Mouse (Mus musculus): ENCODE measurements around the gene Sumo3. TPM values are rescaled to one million over a fixed set of nuclear protein-coding genes. Genes with fewer than 3 reads are reported as not detected.

Sumo3 gene
- total and polyA plus RNA-seq, 3 experiments, result 151 to 342 TPM; not detected in 1

DNA sequence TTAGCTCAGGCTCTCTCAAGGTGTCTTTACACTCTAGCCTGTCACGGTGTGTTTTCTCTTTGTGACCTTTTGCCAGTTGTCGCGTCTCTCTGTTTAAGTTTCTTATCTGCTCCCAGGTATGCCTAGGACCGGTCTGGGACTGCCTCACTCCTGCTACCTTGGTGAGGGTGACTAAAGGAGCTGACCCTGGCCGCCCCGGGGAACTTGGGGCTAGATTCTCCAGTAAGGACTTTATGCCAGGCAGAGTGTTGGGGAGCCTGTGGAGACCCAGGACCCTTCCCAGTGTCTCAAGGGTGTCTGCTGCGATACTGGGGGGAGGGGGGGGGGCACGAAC is 23.6 kb upstream of the Sumo3 start:
- H3K9me3 ChIP-seq (replicated peaks; ENCODE audit: insufficient read depth, low read length), result no peaks in the 10 kb centered on the region
- H3K9ac ChIP-seq (ENCODE audit: control insufficient read depth, low read depth, low read length, poor library complexity, severe bottlenecking), result peak overlapping the region; percentile 87
- H3K36me3 ChIP-seq (ENCODE audit: control insufficient read depth in 1 of 2, insufficient read depth in 2 of 2, low read length in 2 of 2), result peaks cover 0 to 22% of the 10 kb centered on the region in 2 experiments; a peak in 2 of 4 replicates
- H3K4me3 ChIP-seq (ENCODE audit: control insufficient read depth in 1 of 2, insufficient read depth in 1 of 2, low read depth in 2 of 2, low read length in 2 of 2), result peak overlapping the region; percentile 84 to 91
- H3K27ac ChIP-seq (ENCODE audit: control insufficient read depth, low read depth, low read length), result peak overlapping the region; percentile 76
- TF ChIP-seq GATA1 (IDR thresholded peaks at IDR 0.05; ENCODE audit: low read depth, low read length), result 0 out of 2 replicates have a peak, but pooled peaks have one; percentile 3
- TF ChIP-seq CHD1 (IDR thresholded peaks at IDR 0.05; ENCODE audit: low read depth, low read length), result no peak
- no peaks in the 10 kb centered on the region for H3K27me3 ChIP-seq (ENCODE audit: control insufficient read depth in 1 of 2, insufficient read depth in 2 of 2, low read length in 2 of 2)
- peaks cover 20% of the 10 kb centered on the region for H3K79me2 ChIP-seq (ENCODE audit: control insufficient read depth, insufficient read depth, low read length, poor library complexity)
- H3K4me1 ChIP-seq (ENCODE audit: control insufficient read depth in 1 of 2, insufficient read depth in 2 of 2, low read length in 2 of 2), result peaks cover 9 to 26% of the 10 kb centered on the region in 2 experiments
- no peak for DNase-seq (ENCODE audit: low read depth, low spot score)

DNA sequence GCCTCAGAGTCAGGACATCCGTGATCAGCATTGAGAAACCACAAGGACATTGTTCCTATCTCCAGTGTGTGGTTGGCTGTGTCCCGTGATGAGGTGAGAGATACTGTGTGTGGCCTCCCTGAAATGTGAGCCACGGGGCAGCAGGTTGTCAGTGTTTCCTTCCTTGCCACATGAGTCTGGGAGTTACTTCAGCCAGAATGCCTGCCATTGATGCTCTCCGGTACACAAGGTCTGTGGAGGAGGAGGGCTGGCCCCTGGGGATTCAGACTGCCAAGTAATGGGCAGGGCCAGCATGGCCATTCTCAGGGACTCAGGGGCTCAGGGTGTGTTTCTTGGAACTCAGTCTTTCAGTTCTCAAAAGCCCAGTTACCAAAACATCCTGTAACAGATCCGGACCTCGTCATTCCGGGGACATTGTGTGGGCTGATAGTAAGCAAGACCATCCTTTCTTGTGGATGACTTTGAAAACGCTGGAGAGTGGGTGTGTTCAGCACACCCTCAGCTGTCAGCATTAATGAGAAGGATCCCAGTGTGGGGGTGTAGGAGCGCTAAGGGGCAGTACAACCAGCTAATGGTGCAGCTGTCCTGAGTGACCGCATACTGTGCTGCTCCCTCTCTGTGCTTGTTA is 22.0 kb upstream of the Sumo3 start:
- Histone ChIP-seq H3K9me3 (replicated peaks; ENCODE audit: insufficient read depth, low read length) (no peaks in the 10 kb centered on the region), H3K27ac (ENCODE audit: control insufficient read depth, low read depth, low read length) (peak overlapping the region; percentile 70), H3K27me3 (ENCODE audit: control insufficient read depth in 1 of 2, insufficient read depth in 2 of 2, low read length in 2 of 2) (no peaks in the 10 kb centered on the region), H3K4me3 (ENCODE audit: control insufficient read depth in 1 of 2, insufficient read depth in 1 of 2, low read depth in 2 of 2, low read length in 2 of 2) (peak overlapping the region; percentile 42 to 46), H3K4me1 (ENCODE audit: control insufficient read depth in 1 of 2, insufficient read depth in 2 of 2, low read length in 2 of 2) (peaks cover 14 to 29% of the 10 kb centered on the region in 2 experiments), H3K36me3 (ENCODE audit: control insufficient read depth in 1 of 2, insufficient read depth in 2 of 2, low read length in 2 of 2) (peaks cover 0 to 24% of the 10 kb centered on the region in 2 experiments; a peak in 3 of 4 replicates), H3K79me2 (ENCODE audit: control insufficient read depth, insufficient read depth, low read length, poor library complexity) (peaks cover 20% of the 10 kb centered on the region), H3K9ac (ENCODE audit: control insufficient read depth, low read depth, low read length, poor library complexity, severe bottlenecking) (peak overlapping the region; percentile 53)
- DNase-seq (ENCODE audit: low read depth, low spot score), result peak; percentile 85
- no peak for TF ChIP-seq ZKSCAN1 (IDR thresholded peaks at IDR 0.05; ENCODE audit: low read depth, low read length)
- peak; percentile 83 for TF ChIP-seq ETS1 (IDR thresholded peaks at IDR 0.05; ENCODE audit: low read depth, low read length)
- peak; percentile 18 to 29; a peak in 1 of 4 replicates for TF ChIP-seq POLR2A (IDR thresholded peaks at IDR 0.05; ENCODE audit: control insufficient read depth in 1 of 2, insufficient read depth in 1 of 2, low read depth in 1 of 2, low read length in 2 of 2, poor library complexity in 1 of 2)
- TF ChIP-seq RAD21 (IDR thresholded peaks at IDR 0.05; ENCODE audit: low read depth, low read length), result no peak
- TF ChIP-seq MAFK (IDR thresholded peaks at IDR 0.05; ENCODE audit: borderline replicate concordance, low read depth, low read length), result no peak; the same call in 1 of the 2 replicates
- no peak for TF ChIP-seq CHD1 (IDR thresholded peaks at IDR 0.05; ENCODE audit: low read depth, low read length)
- no peak for TF ChIP-seq CHD2 (IDR thresholded peaks at IDR 0.05; ENCODE audit: low read length)
- peak; percentile 73 for TF ChIP-seq MAX (IDR thresholded peaks at IDR 0.05; ENCODE audit: low read length)
- no peak for TF ChIP-seq MEF2A (IDR thresholded peaks at IDR 0.05; ENCODE audit: extremely low read depth, insufficient replicate concordance, low read depth, low read length, poor library complexity, severe bottlenecking)
- peak; percentile 52 to 80; a peak in 3 of 4 replicates for TF ChIP-seq EP300 (IDR thresholded peaks at IDR 0.05; ENCODE audit: low read depth in 1 of 2, low read length in 2 of 2)
- TF ChIP-seq TBP (IDR thresholded peaks at IDR 0.05; ENCODE audit: low read depth, low read length), result no peak; the same call in 1 of the 2 replicates
- TF ChIP-seq NELFE (IDR thresholded peaks at IDR 0.05; ENCODE audit: low read depth, low read length), result peak; percentile 54; the same call in 1 of the 2 replicates
- peak; percentile 83 for TF ChIP-seq GATA1 (IDR thresholded peaks at IDR 0.05; ENCODE audit: low read depth, low read length)
- no peak for TF ChIP-seq CTCF (IDR thresholded peaks at IDR 0.05 in 2 of 3, conservative IDR thresholded peaks at IDR 0.05 in 1 of 3; ENCODE audit: control insufficient read depth in 1 of 3, insufficient read depth in 1 of 3, low read depth in 2 of 3, low read length in 3 of 3, poor library complexity in 1 of 3, severe bottlenecking in 1 of 3)
- TF ChIP-seq ZC3H11A (IDR thresholded peaks at IDR 0.05; ENCODE audit: low read depth, low read length), result no peak
- TF ChIP-seq BHLHE40 (IDR thresholded peaks at IDR 0.05; ENCODE audit: borderline replicate concordance, low read depth, low read length), result peak; percentile 98
- TF ChIP-seq MAZ (IDR thresholded peaks at IDR 0.05; ENCODE audit: low read depth, low read length), result peak; percentile 32; the same call in 1 of the 2 replicates
- TF ChIP-seq ZNF384 (IDR thresholded peaks at IDR 0.05; ENCODE audit: low read depth, low read length), result no peak
- TF ChIP-seq E2F4 (IDR thresholded peaks at IDR 0.05; ENCODE audit: borderline replicate concordance, low read depth, low read length), result no peak
- TF ChIP-seq ZMIZ1 (IDR thresholded peaks at IDR 0.05; ENCODE audit: low read depth, low read length), result no peak
- TF ChIP-seq USF2 (IDR thresholded peaks at IDR 0.05; ENCODE audit: borderline replicate concordance in 1 of 2, insufficient read depth in 1 of 2, low read depth in 1 of 2, low read length in 2 of 2), result no peak
- TF ChIP-seq KAT2A (conservative IDR thresholded peaks at IDR 0.05; ENCODE audit: low read depth, low read length), result no peak; the same call in 1 of the 2 replicates
- no peak for TF ChIP-seq POLR2AphosphoS5 (IDR thresholded peaks at IDR 0.05; ENCODE audit: borderline replicate concordance, low read depth, low read length)
- TF ChIP-seq MYC (IDR thresholded peaks at IDR 0.05; ENCODE audit: low read depth, low read length), result peak; percentile 67
- peak; percentile 34 for TF ChIP-seq TAL1 (IDR thresholded peaks at IDR 0.05; ENCODE audit: low read length)
- TF ChIP-seq MYB (IDR thresholded peaks at IDR 0.05; ENCODE audit: low read depth, low read length), result no peak
- TF ChIP-seq JUND (IDR thresholded peaks at IDR 0.05; ENCODE audit: low read depth, low read length), result no peak
- peak; percentile 98 for TF ChIP-seq MXI1 (IDR thresholded peaks at IDR 0.05; ENCODE audit: low read depth, low read length)
- no peak for TF ChIP-seq ELF1 (IDR thresholded peaks at IDR 0.05; ENCODE audit: low read depth, low read length)
- no peak for TF ChIP-seq GABPA (IDR thresholded peaks at IDR 0.05; ENCODE audit: low read depth, low read length)

Data from MEL (cell line).